Mouse (Mus musculus) MEL (cell line): Measurements from ENCODE around the gene Apon. TPM values are rescaled to one million over a fixed set of nuclear protein-coding genes. Genes with fewer than 3 reads are reported as not detected.

ENCODE experiments used
- DNase-seq: peaks from one replicate; pipeline ENCODE4 v3.0.0; 2011; ENCODE audit warnings: low read depth, low spot score
- H3K27ac ChIP-seq: 2 replicates; pipeline ENCODE4 v1.5.1; 2012; ENCODE audit warnings: low read depth, mild to moderate bottlenecking, control low read depth, low read length, moderate library complexity; ENCODE audit not compliant: control insufficient read depth
- H3K27me3 ChIP-seq, 2 experiments: fragments of 150-350 bp in 1 of 2; sonication (generic) in 1 of 2; 2 replicates each; pipeline ENCODE4 v1.6.1; 2012; ENCODE audit warnings: low read length in 2 of 2, mild to moderate bottlenecking in 2 of 2, improper control_type of control experiment in 1 of 2, moderate library complexity in 1 of 2; ENCODE audit not compliant: insufficient read depth in 2 of 2, control insufficient read depth in 1 of 2
- H3K36me3 ChIP-seq, 2 experiments: 2 replicates each; pipeline ENCODE4 v1.6.1; 2012 to 2014; ENCODE audit warnings: low read length in 2 of 2, improper control_type of control experiment in 1 of 2, inconsistent platforms in 1 of 2, mild to moderate bottlenecking in 1 of 2; ENCODE audit not compliant: insufficient read depth in 2 of 2, control insufficient read depth in 1 of 2
- H3K4me1 ChIP-seq, 2 experiments: fragments of 150-350 bp in 1 of 2; sonication (generic) in 1 of 2; 2 replicates each; pipeline ENCODE4 v1.6.1; 2012; ENCODE audit warnings: low read length in 2 of 2, improper control_type of control experiment in 1 of 2, mild to moderate bottlenecking in 1 of 2; ENCODE audit not compliant: insufficient read depth in 2 of 2, control insufficient read depth in 1 of 2
- H3K4me3 ChIP-seq, 2 experiments: fragments of 150-350 bp in 1 of 2; sonication (generic) in 1 of 2; 2 replicates each; pipeline ENCODE4 v1.5.1; 2012; ENCODE audit warnings: low read depth in 2 of 2, low read length in 2 of 2, mild to moderate bottlenecking in 2 of 2, moderate library complexity in 2 of 2, control low read depth in 1 of 2, improper control_type of control experiment in 1 of 2; ENCODE audit not compliant: control insufficient read depth in 1 of 2, insufficient read depth in 1 of 2
- H3K79me2 ChIP-seq: 2 replicates; pipeline ENCODE4 v1.6.1; 2012; ENCODE audit warnings: mild to moderate bottlenecking, low read length, moderate library complexity; ENCODE audit not compliant: control insufficient read depth, poor library complexity, insufficient read depth
- H3K9ac ChIP-seq: 2 replicates; pipeline ENCODE4 v1.6.1; 2012; ENCODE audit warnings: low read depth, mild to moderate bottlenecking, control low read depth, low read length, moderate library complexity; ENCODE audit not compliant: control insufficient read depth, poor library complexity, severe bottlenecking
- H3K9me3 ChIP-seq: fragments of 150-350 bp; sonication (generic); replicated peaks from 2 replicates; pipeline ENCODE4 v1.6.1; 2012; ENCODE audit warnings: mild to moderate bottlenecking, low read length, improper control_type of control experiment, moderate library complexity; ENCODE audit not compliant: insufficient read depth
- E2F4 ChIP-seq: IDR thresholded peaks from 2 replicates; pipeline ENCODE4 v1.6.1; 2011; ENCODE audit warnings: low read depth, low read length, improper control_type of control experiment, borderline replicate concordance
- EP300 ChIP-seq, 2 experiments: IDR thresholded peaks; 2 replicates each; pipeline ENCODE4 v1.6.1; 2011; ENCODE audit warnings: improper control_type of control experiment in 2 of 2, low read length in 2 of 2, low read depth in 1 of 2, mild to moderate bottlenecking in 1 of 2
- ETS1 ChIP-seq: IDR thresholded peaks from 2 replicates; pipeline ENCODE4 v1.6.1; 2012; ENCODE audit warnings: low read depth, mild to moderate bottlenecking, inconsistent platforms, low read length, improper control_type of control experiment, moderate library complexity
- HCFC1 ChIP-seq: IDR thresholded peaks from 2 replicates; pipeline ENCODE4 v1.6.1; 2012; ENCODE audit warnings: low read depth, mild to moderate bottlenecking, inconsistent platforms, low read length, improper control_type of control experiment, moderate library complexity
- KAT2A ChIP-seq: conservative IDR thresholded peaks from 2 replicates; pipeline ENCODE4 v1.6.1; 2012; ENCODE audit warnings: low read depth, low read length, improper control_type of control experiment, inconsistent platforms
- MAFK ChIP-seq: IDR thresholded peaks from 2 replicates; pipeline ENCODE4 v1.6.1; 2011; ENCODE audit warnings: low read depth, mild to moderate bottlenecking, low read length, improper control_type of control experiment, borderline replicate concordance
- MAX ChIP-seq: IDR thresholded peaks from 2 replicates; pipeline ENCODE4 v1.6.1; 2011; ENCODE audit warnings: low read length, improper control_type of control experiment
- MAZ ChIP-seq: IDR thresholded peaks from 2 replicates; pipeline ENCODE4 v1.6.1; 2012; ENCODE audit warnings: low read depth, mild to moderate bottlenecking, inconsistent platforms, low read length, improper control_type of control experiment
- MEF2A ChIP-seq: IDR thresholded peaks from 2 replicates; pipeline ENCODE4 v1.6.1; 2014; ENCODE audit warnings: low read depth, mild to moderate bottlenecking, inconsistent platforms, low read length, improper control_type of control experiment; ENCODE audit not compliant: poor library complexity, insufficient replicate concordance, severe bottlenecking; ENCODE audit errors: extremely low read depth
- MYC ChIP-seq: IDR thresholded peaks from 2 replicates; pipeline ENCODE4 v1.6.1; 2011; ENCODE audit warnings: low read depth, mild to moderate bottlenecking, low read length, improper control_type of control experiment, moderate library complexity
- NRF1 ChIP-seq: IDR thresholded peaks from 2 replicates; pipeline ENCODE4 v1.6.1; 2014; ENCODE audit warnings: low read depth, mild to moderate bottlenecking, inconsistent platforms, low read length, improper control_type of control experiment, moderate library complexity; ENCODE audit not compliant: poor library complexity, insufficient read depth, severe bottlenecking
- RAD21 ChIP-seq: IDR thresholded peaks from 2 replicates; pipeline ENCODE4 v1.6.1; 2011; ENCODE audit warnings: mild to moderate bottlenecking, low read depth, low read length, improper control_type of control experiment
- SMC3 ChIP-seq: IDR thresholded peaks from 2 replicates; pipeline ENCODE4 v1.6.1; 2011; ENCODE audit warnings: low read depth, low read length, improper control_type of control experiment
- TAL1 ChIP-seq: IDR thresholded peaks from 2 replicates; pipeline ENCODE4 v1.6.1; 2012; ENCODE audit warnings: mild to moderate bottlenecking, inconsistent platforms, low read length, moderate library complexity, mixed read lengths
- TBP ChIP-seq: IDR thresholded peaks from 2 replicates; pipeline ENCODE4 v1.8.0; 2011; ENCODE audit warnings: low read depth, low read length, improper control_type of control experiment
- TCF12 ChIP-seq: IDR thresholded peaks from 2 replicates; pipeline ENCODE4 v1.6.1; 2014; ENCODE audit warnings: low read depth, mild to moderate bottlenecking, inconsistent platforms, low read length, improper control_type of control experiment, moderate library complexity
- USF1 ChIP-seq: IDR thresholded peaks from 2 replicates; pipeline ENCODE4 v1.6.1; 2014; ENCODE audit warnings: low read depth, mild to moderate bottlenecking, inconsistent platforms, low read length, improper control_type of control experiment, moderate library complexity
- USF2 ChIP-seq, 2 experiments: IDR thresholded peaks; 2 replicates each; pipeline ENCODE4 v1.6.1; 2011 to 2012; ENCODE audit warnings: improper control_type of control experiment in 2 of 2, low read length in 2 of 2, borderline replicate concordance in 1 of 2, inconsistent platforms in 1 of 2, low read depth in 1 of 2, mild to moderate bottlenecking in 1 of 2; ENCODE audit not compliant: insufficient read depth in 1 of 2
- ZC3H11A ChIP-seq: IDR thresholded peaks from 2 replicates; pipeline ENCODE4 v1.6.1; 2012; ENCODE audit warnings: low read depth, mild to moderate bottlenecking, inconsistent platforms, low read length, improper control_type of control experiment
- polyA plus RNA-seq, 2 experiments: library from polyadenylated mRNA; stranded (reverse) in 1 of 2; unstranded in 1 of 2; fragments of >175 nt in 1 of 2; fragments of >200 nt in 1 of 2; gene quantifications; 2 replicates each; pipeline versions ENCODE4 v1.2.1 to v1.2.4; 2012; ENCODE audit warnings: low replicate concordance in 2 of 2, low read depth in 1 of 2; ENCODE audit not compliant: insufficient read length in 2 of 2, insufficient read depth in 1 of 2, missing spikeins in 1 of 2
- total RNA-seq: library from RNA; depleted of rRNA; stranded (reverse); fragments of 300-350 nt; gene quantifications from 2 replicates; pipeline ENCODE4 v1.2.3, GENCODE M21; 2012

The Apon gene
- total and polyA plus RNA-seq, 3 experiments, result 0.27 to 0.46 TPM; not detected in 1

DNA sequence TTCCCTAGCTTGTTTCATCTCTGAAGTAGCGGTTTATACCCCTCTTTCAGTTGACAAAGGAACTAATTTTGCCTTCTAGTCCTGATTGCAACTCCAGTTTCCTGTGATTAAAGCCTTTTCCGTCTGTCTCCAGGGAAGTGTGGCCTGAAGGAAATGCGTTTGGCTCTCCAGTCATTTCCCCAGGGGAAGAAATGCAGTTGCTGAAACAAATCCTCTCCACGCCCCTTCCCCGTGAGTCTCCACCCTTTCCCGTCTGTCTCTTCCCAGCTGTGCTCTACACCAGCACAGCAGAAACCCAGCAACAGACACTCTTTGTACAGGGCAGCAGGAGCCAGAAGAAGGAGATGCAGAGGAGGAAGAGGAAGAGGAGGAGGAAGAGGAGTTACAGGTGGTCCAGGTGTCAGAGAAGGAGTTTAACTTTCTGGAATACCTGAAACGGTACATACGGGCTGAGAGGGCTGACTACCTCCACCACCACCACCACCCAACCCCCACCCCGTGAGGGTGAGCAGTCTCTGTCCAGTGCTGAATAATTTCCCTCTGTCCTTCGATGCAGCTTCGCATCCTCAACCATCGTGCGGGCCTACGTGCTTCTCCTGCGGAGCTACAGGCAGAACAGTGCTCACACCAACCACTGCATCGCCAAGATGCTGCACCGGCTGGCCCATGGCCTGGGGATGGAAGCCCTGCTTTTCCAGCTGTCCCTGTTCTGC lies 6.7 kb upstream of the Apon start:
- DNase-seq, result no peak

DNA sequence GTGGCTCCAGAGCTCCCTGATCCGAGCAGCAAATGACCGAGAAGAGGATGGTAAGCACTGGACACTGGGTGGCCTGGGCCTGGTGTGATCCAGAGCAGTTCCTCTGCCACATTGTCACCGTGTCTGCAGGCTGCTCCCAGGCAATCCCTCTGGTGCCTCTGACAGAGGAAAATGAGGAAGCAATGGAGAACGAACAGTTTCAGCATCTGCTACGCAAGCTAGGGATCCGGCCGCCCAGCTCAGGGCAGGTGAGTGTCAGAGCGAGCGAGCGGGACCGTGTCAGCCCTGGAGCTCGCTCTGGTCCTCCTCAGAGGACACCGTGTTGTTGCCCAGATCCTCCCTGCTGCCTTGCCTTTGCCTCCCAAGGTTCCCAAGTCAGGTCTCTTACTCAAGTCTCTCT lies 3.3 kb upstream of the Apon start:
- no peak for DNase-seq
- no peak overlapping the region for H3K9ac ChIP-seq
- no peak for TF ChIP-seq MAFK
- no peak for TF ChIP-seq NRF1
- TF ChIP-seq TCF12, result no peak
- TF ChIP-seq SMC3, result no peak
- no peak for TF ChIP-seq TBP
- no peak for TF ChIP-seq MAZ
- no peak for TF ChIP-seq MYC
- no peak for TF ChIP-seq E2F4
- no peak for TF ChIP-seq USF1
- TF ChIP-seq TAL1, result no peak
- TF ChIP-seq USF2 (IDR thresholded peaks at IDR 0.05; ENCODE audit: borderline replicate concordance in 1 of 2, insufficient read depth in 1 of 2, low read depth in 1 of 2, low read length in 2 of 2), result no peak
- TF ChIP-seq MEF2A, result no peak
- no peak for TF ChIP-seq HCFC1
- TF ChIP-seq ZC3H11A, result no peak
- no peak for TF ChIP-seq EP300 (IDR thresholded peaks at IDR 0.05; ENCODE audit: low read depth in 1 of 2, low read length in 2 of 2)
- no peak for TF ChIP-seq KAT2A
- no peak for TF ChIP-seq MAX
- TF ChIP-seq, all 39 proteins: peak for 0
- Histone ChIP-seq H3K4me3 (no peak overlapping the region), H3K27ac (no peak overlapping the region), H3K79me2 (no peaks in the 10 kb centered on the region), H3K4me1 (no peaks in the 10 kb centered on the region), H3K27me3 (no peaks in the 10 kb centered on the region), H3K9me3 (no peaks in the 10 kb centered on the region), H3K36me3 (peaks cover 0 to 5% of the 10 kb centered on the region in 2 experiments; a peak in 2 of 4 replicates)

More for the DNA sequence above, 6.7 kb upstream of the Apon start:
- Histone ChIP-seq H3K4me1 (no peaks in the 10 kb centered on the region), H3K79me2 (no peaks in the 10 kb centered on the region), H3K9ac (no peak overlapping the region), H3K27me3 (no peaks in the 10 kb centered on the region), H3K36me3 (peaks cover 0 to 7% of the 10 kb centered on the region in 2 experiments; a peak in 2 of 4 replicates), H3K4me3 (no peak overlapping the region), H3K27ac (no peak overlapping the region), H3K9me3 (no peaks in the 10 kb centered on the region)
- TF ChIP-seq RAD21, result no peak
- TF ChIP-seq ETS1, result no peak
- TF ChIP-seq TCF12, result no peak
- TF ChIP-seq MEF2A, result no peak
- TF ChIP-seq MYC, result no peak
- no peak for TF ChIP-seq KAT2A
- TF ChIP-seq USF1, result no peak
